Mouse (Mus musculus) embryo, embryonic 11 days (tissue): ENCODE data around the gene Rilpl1.
A peak's percentile ranks its signal among the peaks of the same experiment; 100 is the strongest.
"Not testable (repeated sequence)": the region's sequence is repeated elsewhere in the genome, so short reads cannot be mapped to it uniquely, and the experiment has no call there.

ENCODE experiments used
- DNase-seq: peaks from one replicate; pipeline ENCODE4 v3.0.0-alpha.2; 2015

Rilpl1 gene

GRCm38 (mm10) chr5:124530655-124531582 is at the start of gene Rilpl1:
Gene Rilpl1 (minus strand): TSS chr5:124531391.
- DNase-seq: peak; percentile 96

GRCm38 (mm10) chr5:124578633-124579317 is 47.6 kb upstream of the Rilpl1 start, which contains the start of the genes Eif2b1 and Gtf2h3:
Gene Eif2b1 (minus strand): TSS chr5:124579131.
Gene Gtf2h3 (plus strand): TSS chr5:124579140.
- DNase-seq: peak; percentile 98

- DNase-seq: no peak
Observed at GRCm38 (mm10) chr5:124575467-124575866, 44.3 kb upstream of the Rilpl1 start.

- DNase-seq: no peak
Observed at GRCm38 (mm10) chr5:124571068-124571467, 39.9 kb upstream of the Rilpl1 start.

- DNase-seq: peak; percentile 46
Observed at GRCm38 (mm10) chr5:124555145-124555544, 24.0 kb upstream of the Rilpl1 start.

GRCm38 (mm10) chr5:124553607-124554006 is 22.4 kb upstream of the Rilpl1 start:
- no peak for DNase-seq

- peak; percentile 95 for DNase-seq
Observed at GRCm38 (mm10) chr5:124552558-124553307, 21.5 kb upstream of the Rilpl1 start, which contains the start of gene Ddx55. Gene Ddx55 (plus strand): TSS chr5:124552864.

GRCm38 (mm10) chr5:124552094-124552472 is 20.9 kb upstream of the Rilpl1 start:
- peak; percentile 30 for DNase-seq

GRCm38 (mm10) chr5:124551349-124552093 is 20.3 kb upstream of the Rilpl1 start:
- DNase-seq: peak; percentile 34

- DNase-seq: not testable (repeated sequence)
Observed at GRCm38 (mm10) chr5:124550737-124551136, 19.5 kb upstream of the Rilpl1 start.

GRCm38 (mm10) chr5:124541602-124541973 is 10.4 kb upstream of the Rilpl1 start:
- no peak for DNase-seq

- DNase-seq: peak; percentile 63
Observed at GRCm38 (mm10) chr5:124540905-124541601, 9.9 kb upstream of the Rilpl1 start.

- peak; percentile 98 for DNase-seq
Observed at GRCm38 (mm10) chr5:124540383-124540786, 9.2 kb upstream of the Rilpl1 start, which contains the start of gene Tmed2. Gene Tmed2 (plus strand): TSS chr5:124540695.

GRCm38 (mm10) chr5:124539905-124540304 is 8.7 kb upstream of the Rilpl1 start:
- no peak for DNase-seq

GRCm38 (mm10) chr5:124538813-124539792 is 7.9 kb upstream of the Rilpl1 start:
- DNase-seq: peak; percentile 63

GRCm38 (mm10) chr5:124536776-124537175 is 5.6 kb upstream of the Rilpl1 start:
- peak; percentile 61 for DNase-seq

GRCm38 (mm10) chr5:124535016-124535415 is 3.8 kb upstream of the Rilpl1 start:
- DNase-seq: no peak

GRCm38 (mm10) chr5:124532451-124532850 is 1.3 kb upstream of the Rilpl1 start:
- DNase-seq: peak; percentile 47

GRCm38 (mm10) chr5:124531583-124531930 is 366 bp upstream of the Rilpl1 start:
- no peak for DNase-seq

GRCm38 (mm10) chr5:124529697-124530096 is 1.5 kb downstream of the Rilpl1 start:
- DNase-seq: no peak
